Mouse (Mus musculus) liver, adult 2 months (tissue): ENCODE results near the gene Slc6a18.

ENCODE experiments used
- CTCF ChIP-seq: fragments of 200-500 bp; IDR thresholded peaks from 2 replicates; pipeline ENCODE4 v1.5.1; 2011; ENCODE audit warnings: low read depth, low read length, control low read depth
- POLR2A ChIP-seq: fragments of 200-500 bp; IDR thresholded peaks from 2 replicates; pipeline ENCODE4 v1.6.1; 2011; ENCODE audit warnings: low read length, control low read depth; ENCODE audit not compliant: insufficient read depth; ENCODE audit errors: extremely low read depth

DNA sequence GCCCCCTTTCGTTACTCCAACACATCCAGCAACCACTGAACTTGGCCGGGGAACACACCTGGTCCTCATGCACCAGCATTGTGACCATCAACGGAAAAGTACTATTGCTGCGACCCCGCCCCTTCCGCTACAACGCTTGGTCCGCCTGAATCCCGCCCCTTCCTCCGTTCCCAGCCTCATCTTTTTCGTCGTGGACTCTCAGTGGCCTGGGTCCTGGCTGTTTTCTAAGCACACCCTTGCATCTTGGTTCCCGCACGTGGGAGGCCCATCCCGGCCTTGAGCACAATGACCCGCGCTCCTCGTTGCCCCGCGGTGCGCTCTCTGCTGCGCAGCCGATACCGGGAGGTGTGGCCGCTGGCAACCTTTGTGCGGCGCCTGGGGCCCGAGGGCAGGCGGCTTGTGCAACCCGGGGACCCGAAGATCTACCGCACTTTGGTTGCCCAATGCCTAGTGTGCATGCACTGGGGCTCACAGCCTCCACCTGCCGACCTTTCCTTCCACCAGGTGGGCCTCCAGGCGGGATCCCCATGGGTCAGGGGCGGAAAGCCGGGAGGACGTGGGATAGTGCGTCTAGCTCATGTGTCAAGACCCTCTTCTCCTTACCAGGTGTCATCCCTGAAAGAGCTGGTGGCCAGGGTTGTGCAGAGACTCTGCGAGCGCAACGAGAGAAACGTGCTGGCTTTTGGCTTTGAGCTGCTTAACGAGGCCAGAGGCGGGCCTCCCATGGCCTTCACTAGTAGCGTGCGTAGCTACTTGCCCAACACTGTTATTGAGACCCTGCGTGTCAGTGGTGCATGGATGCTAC, 50.9 kb downstream of the Slc6a18 start, which contains the start of gene Tert:
- TF ChIP-seq POLR2A: no peak
- peak; percentile 47 for TF ChIP-seq CTCF
